Mouse (Mus musculus): ENCODE data around the gene Olfr90. TPM values are rescaled to one million over a fixed set of nuclear protein-coding genes. Genes with fewer than 3 reads are reported as not detected.

Olfr90 gene
- polyA plus RNA-seq, 1 experiment from 2014 or later, result not detected

GRCm38 (mm10) chr17:37083327-37083726, 5.0 kb downstream of the Olfr90 start:
- no peak overlapping the region for H3K4me3 ChIP-seq (ENCODE audit: low read depth, low read length)
- H3K9me3 ChIP-seq (ENCODE audit: low read depth, low read length), result no peaks in the 10 kb centered on the region
- peak; percentile 90 for TF ChIP-seq CTCF (IDR thresholded peaks at IDR 0.05; ENCODE audit: low read depth)
- ATAC-seq (ENCODE audit: insufficient read depth) (peak; percentile 80), DNase-seq (peak; percentile 85)
- no peaks in the 10 kb centered on the region for H3K36me3 ChIP-seq (ENCODE audit: insufficient read depth)
- no peaks in the 10 kb centered on the region for H3K27me3 ChIP-seq (ENCODE audit: insufficient read depth, low read length)
- no peak overlapping the region for H3K4me2 ChIP-seq
- no peaks in the 10 kb centered on the region for H3K4me1 ChIP-seq (ENCODE audit: insufficient read depth)
- no peak overlapping the region for H3K9ac ChIP-seq
- 5% methylated on average over 8 of the region's 8 CpGs for WGBS
- no peak overlapping the region for H3K27ac ChIP-seq (ENCODE audit: low read depth)

GRCm38 (mm10) chr17:37081659-37082058, 6.6 kb downstream of the Olfr90 start:
- no peak overlapping the region for H3K4me2 ChIP-seq
- 78% methylated on average over 4 of the region's 4 CpGs for WGBS
- no peak overlapping the region for H3K4me3 ChIP-seq (ENCODE audit: low read depth, low read length)
- H3K9ac ChIP-seq, result no peak overlapping the region
- 0 out of 2 replicates have a peak, but pooled peaks cover 4% of the 10 kb centered on the region for H3K36me3 ChIP-seq (ENCODE audit: insufficient read depth)
- H3K9me3 ChIP-seq (ENCODE audit: low read depth, low read length), result no peaks in the 10 kb centered on the region
- no peak for TF ChIP-seq CTCF (IDR thresholded peaks at IDR 0.05; ENCODE audit: low read depth)
- H3K27me3 ChIP-seq (ENCODE audit: insufficient read depth, low read length), result no peaks in the 10 kb centered on the region
- no peak for ATAC-seq (ENCODE audit: insufficient read depth)
- no peak for DNase-seq
- H3K27ac ChIP-seq (ENCODE audit: low read depth), result no peak overlapping the region
- H3K4me1 ChIP-seq (ENCODE audit: insufficient read depth), result no peaks in the 10 kb centered on the region

- ATAC-seq (ENCODE audit: insufficient read depth), result no peak
- WGBS, result 6% methylated on average over 5 of the region's 5 CpGs
- no peak overlapping the region for H3K27ac ChIP-seq (ENCODE audit: low read depth)
- H3K9me3 ChIP-seq (ENCODE audit: low read depth, low read length), result no peaks in the 10 kb centered on the region
- no peak for TF ChIP-seq CTCF (IDR thresholded peaks at IDR 0.05; ENCODE audit: low read depth)
- DNase-seq, result peak; percentile 8
- H3K9ac ChIP-seq, result no peak overlapping the region
- no peak overlapping the region for H3K4me3 ChIP-seq (ENCODE audit: low read depth, low read length)
- H3K4me2 ChIP-seq, result no peak overlapping the region
- no peaks in the 10 kb centered on the region for H3K27me3 ChIP-seq (ENCODE audit: insufficient read depth, low read length)
- H3K36me3 ChIP-seq (ENCODE audit: insufficient read depth), result peaks cover 16% of the 10 kb centered on the region; the same call in 1 of the 2 replicates
- no peaks in the 10 kb centered on the region for H3K4me1 ChIP-seq (ENCODE audit: insufficient read depth)
Observed at GRCm38 (mm10) chr17:37080119-37080518, 8.2 kb downstream of the Olfr90 start.

GRCm38 (mm10) chr17:37078990-37079389, 9.3 kb downstream of the Olfr90 start:
- H3K27ac ChIP-seq (ENCODE audit: low read depth), result no peak overlapping the region
- no peaks in the 10 kb centered on the region for H3K9me3 ChIP-seq (ENCODE audit: low read depth, low read length)
- ATAC-seq (ENCODE audit: insufficient read depth), result no peak
- no peak overlapping the region for H3K4me2 ChIP-seq
- H3K9ac ChIP-seq, result no peak overlapping the region
- no peaks in the 10 kb centered on the region for H3K27me3 ChIP-seq (ENCODE audit: insufficient read depth, low read length)
- no peak overlapping the region for H3K4me3 ChIP-seq (ENCODE audit: low read depth, low read length)
- WGBS, result 43% methylated on average over 2 of the region's 2 CpGs
- peaks cover 28% of the 10 kb centered on the region for H3K36me3 ChIP-seq (ENCODE audit: insufficient read depth)
- no peak for DNase-seq
- TF ChIP-seq CTCF (IDR thresholded peaks at IDR 0.05; ENCODE audit: low read depth), result no peak
- H3K4me1 ChIP-seq (ENCODE audit: insufficient read depth), result no peaks in the 10 kb centered on the region

DNA sequence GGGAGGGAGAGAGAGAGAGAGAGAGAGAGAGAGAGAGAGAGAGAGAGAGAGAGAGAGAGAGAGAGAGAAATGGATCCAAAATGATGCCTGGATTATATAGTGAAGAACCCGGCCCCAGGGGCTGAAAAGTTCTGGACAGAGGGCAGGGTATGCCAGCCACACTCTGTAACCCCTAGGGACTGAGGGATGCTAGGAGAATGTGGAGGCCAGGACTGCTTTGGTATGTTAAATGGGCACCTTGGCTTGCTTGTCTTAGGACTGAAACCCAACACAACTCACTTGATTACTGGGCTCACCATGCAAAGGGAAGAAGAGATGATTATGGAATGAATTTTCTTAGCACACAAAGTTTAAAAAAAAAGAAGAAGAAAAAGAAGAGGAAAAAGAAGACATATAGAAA, 10.1 kb downstream of the Olfr90 start:
- Histone ChIP-seq H3K36me3 (ENCODE audit: insufficient read depth) (peaks cover 34% of the 10 kb centered on the region), H3K27ac (ENCODE audit: low read depth) (no peak overlapping the region), H3K9me3 (ENCODE audit: low read depth, low read length) (no peaks in the 10 kb centered on the region), H3K4me2 (no peak overlapping the region), H3K27me3 (ENCODE audit: insufficient read depth, low read length) (no peaks in the 10 kb centered on the region), H3K9ac (no peak overlapping the region), H3K4me1 (ENCODE audit: insufficient read depth) (no peaks in the 10 kb centered on the region), H3K4me3 (ENCODE audit: low read depth, low read length) (no peak overlapping the region)
- no peak for DNase-seq
- no peak for TF ChIP-seq CTCF (IDR thresholded peaks at IDR 0.05; ENCODE audit: low read depth)
- no peak for ATAC-seq (ENCODE audit: insufficient read depth)
- WGBS, result 46% methylated on average over 1 of the region's 1 CpGs

DNA sequence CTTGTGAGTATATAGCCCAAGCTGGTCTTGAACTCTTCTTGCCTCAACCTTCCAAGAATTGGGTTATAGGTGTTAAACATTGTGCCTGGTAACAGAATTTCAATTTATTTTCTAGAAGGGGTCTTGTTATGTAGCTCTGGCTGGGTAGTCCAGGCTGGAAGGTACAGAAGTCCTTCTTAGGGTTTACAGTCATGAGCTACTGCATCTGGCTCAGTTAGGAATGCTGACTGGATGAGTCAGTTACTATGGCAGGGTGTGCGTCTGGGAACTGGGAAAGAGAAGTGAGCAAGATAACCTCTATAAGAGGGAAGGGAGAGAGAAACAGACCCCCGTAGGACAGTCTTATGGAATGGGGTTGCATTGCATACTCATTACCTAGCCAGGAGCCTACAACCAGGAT, 12.5 kb downstream of the Olfr90 start:
- no peak for DNase-seq
- no peaks in the 10 kb centered on the region for H3K9me3 ChIP-seq (ENCODE audit: low read depth, low read length)
- no peak overlapping the region for H3K4me3 ChIP-seq (ENCODE audit: low read depth, low read length)
- peaks cover 50% of the 10 kb centered on the region for H3K36me3 ChIP-seq (ENCODE audit: insufficient read depth)
- H3K4me1 ChIP-seq (ENCODE audit: insufficient read depth), result no peaks in the 10 kb centered on the region
- 81% methylated on average over 2 of the region's 2 CpGs for WGBS
- no peak for TF ChIP-seq CTCF (IDR thresholded peaks at IDR 0.05; ENCODE audit: low read depth)
- H3K27ac ChIP-seq (ENCODE audit: low read depth), result no peak overlapping the region
- no peaks in the 10 kb centered on the region for H3K27me3 ChIP-seq (ENCODE audit: insufficient read depth, low read length)
- no peak for ATAC-seq (ENCODE audit: insufficient read depth)
- H3K4me2 ChIP-seq, result no peak overlapping the region
- no peak overlapping the region for H3K9ac ChIP-seq

- no peak for ATAC-seq (ENCODE audit: insufficient read depth)
- peaks cover 52% of the 10 kb centered on the region for H3K36me3 ChIP-seq (ENCODE audit: insufficient read depth)
- 84% methylated on average over 6 of the region's 6 CpGs for WGBS
- H3K4me1 ChIP-seq (ENCODE audit: insufficient read depth), result no peaks in the 10 kb centered on the region
- H3K9me3 ChIP-seq (ENCODE audit: low read depth, low read length), result no peaks in the 10 kb centered on the region
- H3K4me2 ChIP-seq, result no peak overlapping the region
- no peak overlapping the region for H3K4me3 ChIP-seq (ENCODE audit: low read depth, low read length)
- no peak overlapping the region for H3K9ac ChIP-seq
- H3K27ac ChIP-seq (ENCODE audit: low read depth), result no peak overlapping the region
- DNase-seq, result no peak
- no peak for TF ChIP-seq CTCF (IDR thresholded peaks at IDR 0.05; ENCODE audit: low read depth)
- no peaks in the 10 kb centered on the region for H3K27me3 ChIP-seq (ENCODE audit: insufficient read depth, low read length)
Observed at GRCm38 (mm10) chr17:37075181-37075580, 13.1 kb downstream of the Olfr90 start.
